Mouse (Mus musculus) kidney, adult 2 months (tissue): ENCODE results near the gene B3gnt2.

Source experiments
- CTCF ChIP-seq: fragments of 200-500 bp; conservative IDR thresholded peaks from 2 replicates; pipeline ENCODE4 v1.5.1; 2011; ENCODE audit warnings: low read depth, mild to moderate bottlenecking, control low read depth, low read length, moderate library complexity, mixed read lengths; ENCODE audit not compliant: insufficient read depth, insufficient read length
- POLR2A ChIP-seq: fragments of 200-500 bp; IDR thresholded peaks from one replicate; pipeline ENCODE4 v1.6.1; 2011; ENCODE audit warnings: low read depth, low read length, control low read depth

GRCm38 (mm10) chr11:22859301-22859632, 1.5 kb downstream of the B3gnt2 start:
- no peak for TF ChIP-seq CTCF
- no peak for TF ChIP-seq POLR2A
